Mouse (Mus musculus): ENCODE measurements around the gene Myo16. TPM values are rescaled to one million over a fixed set of nuclear protein-coding genes. Genes with fewer than 3 reads are reported as not detected.

Gene Myo16
- polyA plus RNA-seq, 1 experiment from 2014 or later, result 0.68 TPM

DNA sequence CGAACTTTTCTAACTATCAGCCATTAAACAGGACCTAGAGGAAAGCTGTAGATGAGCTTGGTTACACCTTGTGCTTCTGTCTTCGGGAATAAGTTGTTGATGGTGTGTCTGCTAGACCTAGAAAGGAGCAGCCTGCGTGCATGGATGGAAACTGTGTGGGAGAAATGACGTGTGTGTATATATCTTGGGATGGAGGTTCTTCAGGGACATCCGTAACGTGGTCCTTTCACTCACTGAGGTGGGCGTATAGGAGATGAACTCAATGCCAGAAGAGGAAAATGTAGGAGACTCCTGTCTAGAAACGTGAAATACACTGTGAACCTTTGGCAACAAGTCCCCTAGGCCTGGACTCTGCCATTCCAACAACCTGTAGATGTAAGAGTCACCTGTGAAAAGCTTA is 392.8 kb downstream of the Myo16 start:
- DNase-seq (ENCODE audit: low spot score), result no peak

DNA sequence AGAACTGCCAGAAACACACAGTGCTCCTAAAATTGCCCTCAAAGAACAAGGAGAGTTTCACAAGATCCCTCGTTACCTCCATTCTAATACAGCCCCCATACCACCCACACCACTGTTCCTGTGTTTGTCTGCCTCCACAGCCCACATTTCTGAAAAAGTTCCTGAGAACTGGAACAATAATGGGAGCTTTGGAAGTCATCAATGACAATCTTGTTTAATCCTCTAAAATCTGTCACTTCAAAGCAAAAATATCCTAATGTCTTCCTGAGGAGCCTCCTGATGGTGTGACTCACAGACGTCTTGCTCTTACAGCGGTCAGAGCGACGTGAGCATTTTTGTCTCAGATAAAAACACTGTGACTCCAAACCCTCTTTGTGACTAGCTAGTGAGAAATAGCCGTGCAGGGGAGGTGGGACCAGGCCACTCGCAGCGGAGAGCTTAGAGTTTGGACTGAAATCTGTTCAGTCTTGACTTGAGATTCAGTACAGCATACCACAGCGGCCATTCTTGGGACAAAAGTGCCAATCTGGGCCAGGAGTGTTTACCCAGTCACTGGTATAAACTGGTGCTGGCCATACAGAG is 394.4 kb downstream of the Myo16 start:
- DNase-seq (ENCODE audit: low spot score), result no peak

GRCm38 (mm10) chr8:10549434-10549833 is 395.7 kb downstream of the Myo16 start:
- no peak for DNase-seq (ENCODE audit: low spot score)

- DNase-seq (ENCODE audit: low spot score), result no peak
Measured at GRCm38 (mm10) chr8:10557961-10558360, 404.2 kb downstream of the Myo16 start.

GRCm38 (mm10) chr8:10559479-10559878 is 405.8 kb downstream of the Myo16 start:
- DNase-seq (ENCODE audit: low spot score), result peak; percentile 7

GRCm38 (mm10) chr8:10561616-10562015 is 407.9 kb downstream of the Myo16 start:
- DNase-seq (ENCODE audit: low spot score), result no peak

DNA sequence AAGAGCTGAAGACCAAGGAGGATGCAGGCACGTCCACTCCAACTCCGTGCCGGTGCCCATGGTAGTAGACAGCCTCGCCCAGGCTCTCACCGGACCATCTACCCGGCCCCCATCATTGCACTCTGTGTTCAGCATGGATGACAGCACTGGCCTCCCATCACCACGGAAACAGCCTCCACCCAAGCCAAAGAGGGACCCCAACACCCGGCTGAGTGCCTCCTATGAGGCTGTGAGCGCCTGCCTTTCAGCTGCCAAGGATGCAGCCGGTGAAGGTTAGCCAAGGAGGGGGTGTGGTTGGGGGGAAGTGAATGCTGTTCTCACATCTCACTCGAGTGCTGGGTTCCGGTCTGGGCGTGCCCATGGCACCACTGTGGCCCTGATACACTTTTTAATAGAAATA is 408.3 kb downstream of the Myo16 start:
- no peak for DNase-seq (ENCODE audit: low spot score)

DNA sequence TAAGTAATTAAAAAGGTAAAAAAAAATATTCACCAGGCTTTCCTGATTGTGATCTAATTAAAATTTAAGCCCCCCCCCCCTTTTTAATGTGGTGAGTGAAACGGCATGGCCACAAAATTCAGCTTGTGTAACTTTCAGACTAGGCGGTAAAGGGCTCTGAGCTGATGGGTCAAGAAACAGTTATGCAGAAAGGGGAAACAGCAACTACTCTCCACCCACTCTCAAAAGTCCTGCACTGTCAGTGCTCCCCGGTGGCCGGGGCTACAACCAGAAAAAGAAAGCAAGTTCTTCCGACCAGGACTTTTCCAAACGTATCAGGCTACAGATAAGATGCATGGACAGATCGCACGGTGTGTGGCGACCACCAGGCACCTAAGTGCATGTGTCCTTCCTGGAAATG is 408.9 kb downstream of the Myo16 start:
- no peak for DNase-seq (ENCODE audit: low spot score)

GRCm38 (mm10) chr8:10565231-10566029 is 411.7 kb downstream of the Myo16 start:
- DNase-seq (ENCODE audit: low spot score), result no peak

DNA sequence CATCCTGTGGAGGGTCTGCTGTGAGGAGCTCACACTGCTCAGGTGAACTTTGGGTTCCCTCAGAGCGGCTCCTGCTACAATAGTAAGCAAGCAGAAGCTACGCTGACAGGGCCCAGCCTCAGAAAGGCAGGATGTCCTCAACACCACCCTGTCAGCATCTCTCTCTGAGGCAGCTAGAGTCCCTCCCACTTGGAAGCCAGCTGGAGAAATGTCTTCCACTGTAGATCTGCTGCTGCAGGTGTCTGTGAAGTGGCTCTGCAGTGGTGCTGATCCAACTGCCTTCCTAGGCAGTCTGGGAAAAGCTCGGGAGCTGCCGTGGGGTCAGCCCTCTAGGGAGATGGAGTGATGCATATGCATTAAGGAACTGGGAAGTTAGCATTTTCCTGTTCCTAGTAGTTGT is 414.7 kb downstream of the Myo16 start:
- DNase-seq (ENCODE audit: low spot score), result no peak

- DNase-seq (ENCODE audit: low spot score), result peak; percentile 56
Measured at GRCm38 (mm10) chr8:10574096-10574495, 420.4 kb downstream of the Myo16 start.

DNA sequence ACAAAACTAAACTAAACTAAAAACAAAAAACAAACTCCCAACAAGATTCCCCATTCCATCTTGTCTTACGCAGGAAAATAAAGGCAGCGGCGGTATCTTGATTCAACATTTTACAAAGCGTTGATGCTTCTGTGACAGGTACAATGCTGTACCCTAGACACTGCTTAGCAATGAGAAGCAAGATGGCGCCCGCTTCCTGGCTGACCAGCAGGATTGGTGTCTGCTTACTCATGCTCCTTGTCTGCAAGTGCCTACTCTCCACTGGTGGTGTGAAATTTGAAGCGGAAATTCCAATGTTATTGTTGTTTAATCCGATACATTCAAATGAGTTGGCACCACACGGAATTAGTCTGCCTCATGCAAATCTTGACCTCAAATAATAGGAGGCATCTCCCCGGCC is 421.5 kb downstream of the Myo16 start:
- no peak for DNase-seq (ENCODE audit: low spot score)

- no peak for DNase-seq (ENCODE audit: low spot score)
Measured at GRCm38 (mm10) chr8:10586956-10587744, 433.4 kb downstream of the Myo16 start.

DNA sequence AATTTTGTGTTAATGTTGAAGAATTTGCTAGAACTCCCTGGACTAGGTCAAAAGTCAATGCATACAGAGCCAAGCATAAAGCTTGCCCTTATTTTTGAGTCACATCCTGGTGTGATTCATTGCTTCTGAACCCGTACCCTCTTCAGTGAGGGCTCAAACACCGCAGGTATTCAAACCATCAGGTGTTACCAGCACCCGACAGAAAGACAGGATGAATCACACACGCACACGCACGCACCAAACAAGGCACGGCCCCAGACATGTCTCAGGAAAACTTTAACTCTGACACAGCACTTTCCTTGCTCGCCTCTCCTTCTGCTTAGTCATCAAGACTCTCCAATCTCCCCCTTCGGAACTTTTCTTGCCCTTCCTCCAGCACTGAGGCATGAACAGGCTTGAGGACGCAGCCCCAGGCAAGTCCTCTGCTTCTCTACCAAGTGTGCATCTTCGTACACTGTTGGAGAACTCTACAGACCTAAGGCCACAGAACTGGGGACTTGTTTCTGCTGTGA is 435.8 kb downstream of the Myo16 start:
- DNase-seq (ENCODE audit: low spot score), result no peak

DNA sequence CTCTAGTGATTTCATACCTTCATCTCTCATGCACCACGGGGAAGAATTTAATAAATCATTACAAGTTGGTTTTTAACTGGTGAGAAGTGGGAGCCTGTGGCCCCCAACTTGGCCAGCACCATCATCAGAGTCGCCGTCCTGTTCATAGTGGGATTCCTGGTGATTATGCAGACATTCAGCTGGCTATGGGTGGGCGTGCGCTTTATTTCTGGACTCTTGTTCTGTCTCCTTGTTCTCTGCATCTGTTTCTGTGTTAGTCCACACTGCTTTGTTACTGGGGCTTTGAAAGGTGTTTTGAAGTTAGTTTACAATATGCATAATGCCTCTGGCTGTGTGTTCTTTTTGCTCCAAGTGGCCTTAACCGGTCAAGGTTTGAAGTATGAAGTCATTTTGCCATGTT is 439.2 kb downstream of the Myo16 start:
- no peak for DNase-seq (ENCODE audit: low spot score)

DNA sequence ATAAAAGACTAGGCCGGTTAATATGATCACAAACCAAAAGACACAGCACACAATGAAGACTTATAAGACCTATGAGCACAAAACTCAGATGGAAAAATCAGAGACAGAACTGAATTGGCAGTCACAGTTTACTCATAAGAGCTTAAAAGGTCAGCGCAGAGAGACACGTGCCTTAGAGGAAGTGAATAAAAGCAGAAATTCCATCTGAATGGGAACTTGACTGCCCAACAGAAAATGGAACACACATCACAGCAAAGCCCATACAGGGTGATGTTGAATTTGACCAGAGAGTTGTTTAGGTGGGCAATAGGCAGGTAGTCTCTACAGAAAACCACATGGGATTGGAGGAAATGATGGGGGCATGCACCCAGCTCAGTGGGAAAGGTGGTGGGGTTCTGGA is 442.6 kb downstream of the Myo16 start:
- no peak for DNase-seq (ENCODE audit: low spot score)

GRCm38 (mm10) chr8:10597595-10597994 is 443.9 kb downstream of the Myo16 start:
- DNase-seq (ENCODE audit: low spot score), result no peak

DNA sequence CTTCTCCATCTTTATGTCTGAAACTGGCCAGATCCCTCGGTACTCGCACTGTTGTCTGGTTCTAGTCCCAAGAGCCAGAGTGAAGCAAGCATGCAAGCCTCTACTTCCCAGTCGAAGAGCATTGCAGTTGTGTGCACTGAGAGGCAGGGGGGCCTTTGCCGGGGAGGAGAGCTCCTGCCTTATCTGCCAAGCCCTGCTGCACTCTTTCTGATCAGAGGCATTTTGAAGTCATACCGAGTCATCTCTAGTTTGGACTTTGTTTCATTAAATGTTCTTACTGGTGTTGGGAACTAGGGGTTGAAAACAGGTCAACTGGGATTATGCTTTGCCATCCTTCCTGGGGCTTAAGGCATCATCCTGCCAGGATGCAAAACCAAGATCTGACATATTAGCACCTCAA is 445.2 kb downstream of the Myo16 start:
- DNase-seq (ENCODE audit: low spot score), result no peak

- no peak for DNase-seq (ENCODE audit: low spot score)
Measured at GRCm38 (mm10) chr8:10606028-10606815, 452.5 kb downstream of the Myo16 start.

GRCm38 (mm10) chr8:10606816-10607209 is 453.1 kb downstream of the Myo16 start:
- no peak for DNase-seq (ENCODE audit: low spot score)

GRCm38 (mm10) chr8:10611636-10612035 is 457.9 kb downstream of the Myo16 start:
- no peak for DNase-seq (ENCODE audit: low spot score)

Data from thymus, postnatal 0 days (tissue).